Mouse (Mus musculus) midbrain, embryonic 13.5 days (tissue): ENCODE measurements around the gene Abcb4. TPM values are rescaled to one million over a fixed set of nuclear protein-coding genes. Genes with fewer than 3 reads are reported as not detected.

Experiments
- polyA plus RNA-seq: library from polyadenylated mRNA; unstranded; fragments of >200 nt; fragmentation: Nextera tagmentation; extraction: Ambion mirVana; gene quantifications from 2 replicates; pipeline ENCODE4 v1.2.1, GENCODE M21; 2015

Gene Abcb4
- polyA plus RNA-seq, 1 experiment from 2014 or later: 0.63 TPM

Other genes with a start within 250 kb of the Abcb4 start
- gene Abcb1a, start 233.6 kb upstream of the Abcb4 start, polyA plus RNA-seq: 1.3 and 1.4 TPM in 2 replicates
- gene Abcb1b, start 95.6 kb upstream of the Abcb4 start, polyA plus RNA-seq: 0.61 and 0.86 TPM in 2 replicates
- gene Crot, start 103.6 kb downstream of the Abcb4 start, polyA plus RNA-seq: 17.8 and 19.2 TPM in 2 replicates
- gene Tmem243, start 207.0 kb downstream of the Abcb4 start, polyA plus RNA-seq: 15.2 and 15.3 TPM in 2 replicates